Mouse (Mus musculus): ENCODE measurements around the gene Oat. TPM values are rescaled to one million over a fixed set of nuclear protein-coding genes. Genes with fewer than 3 reads are reported as not detected.

The Oat gene
- total and polyA plus RNA-seq, 3 experiments, result 161 to 197 (median 170) TPM

GRCm38 (mm10) chr7:132551351-132552126, 24.7 kb downstream of the Oat start:
- H3K36me3 ChIP-seq (ENCODE audit: control insufficient read depth, insufficient read depth, low read length), result no peaks in the 10 kb centered on the region
- TF ChIP-seq CTCF (IDR thresholded peaks at IDR 0.05), result peak; percentile 79
- TF ChIP-seq EP300 (IDR thresholded peaks at IDR 0.05; ENCODE audit: insufficient read depth, low read depth, low read length), result peak; percentile 93
- peak; percentile 76 for TF ChIP-seq POLR2A (IDR thresholded peaks at IDR 0.05; ENCODE audit: insufficient read depth, low read depth, low read length)
- peak; percentile 94 to 95 for DNase-seq
- peaks cover 2% of the 10 kb centered on the region for H3K4me1 ChIP-seq (ENCODE audit: control insufficient read depth, insufficient read depth, low read length)
- H3K79me2 ChIP-seq (replicated peaks; ENCODE audit: control insufficient read depth, insufficient read depth, low read length), result no peaks in the 10 kb centered on the region
- peak overlapping the region; percentile 67 for H3K27ac ChIP-seq
- peak overlapping the region; percentile 73 for H3K4me3 ChIP-seq
- peak overlapping the region; percentile 66 for H3K9ac ChIP-seq (ENCODE audit: low read depth, low read length)
- intact Hi-C loops (cut with DNase I), result loop anchor here (1.0 to 10.0 kb wide), 5 partner anchors 76 to 1007 kb away; partner anchors contain the start of genes Chst15, Hmx2 and Hmx3
- 1% methylated on average over 27 of the region's 27 CpGs for WGBS
- H3K27me3 ChIP-seq (ENCODE audit: control insufficient read depth, insufficient read depth, low read length), result no peaks in the 10 kb centered on the region

- H3K79me2 ChIP-seq (replicated peaks; ENCODE audit: control insufficient read depth, insufficient read depth, low read length), result no peaks in the 10 kb centered on the region
Measured at GRCm38 (mm10) chr7:132547126-132547525, 29.1 kb downstream of the Oat start.

GRCm38 (mm10) chr7:132542427-132542826, 33.8 kb downstream of the Oat start:
- no peak for DNase-seq
- Histone ChIP-seq H3K79me2 (replicated peaks; ENCODE audit: control insufficient read depth, insufficient read depth, low read length) (no peaks in the 10 kb centered on the region), H3K4me3 (no peak overlapping the region), H3K27ac (no peak overlapping the region), H3K9ac (ENCODE audit: low read depth, low read length) (no peak overlapping the region), H3K27me3 (ENCODE audit: control insufficient read depth, insufficient read depth, low read length) (no peaks in the 10 kb centered on the region), H3K4me1 (ENCODE audit: control insufficient read depth, insufficient read depth, low read length) (no peaks in the 10 kb centered on the region), H3K36me3 (ENCODE audit: control insufficient read depth, insufficient read depth, low read length) (no peaks in the 10 kb centered on the region)
- WGBS, result 74% methylated on average over 4 of the region's 4 CpGs
- intact Hi-C loops (cut with DNase I), result no loop called here
- TF ChIP-seq POLR2A (IDR thresholded peaks at IDR 0.05; ENCODE audit: insufficient read depth, low read depth, low read length), result no peak

More at GRCm38 (mm10) chr7:132547126-132547525, 29.1 kb downstream of the Oat start:
- H3K4me1 ChIP-seq (ENCODE audit: control insufficient read depth, insufficient read depth, low read length), result peaks cover 2% of the 10 kb centered on the region
- no peak for TF ChIP-seq EP300 (IDR thresholded peaks at IDR 0.05; ENCODE audit: insufficient read depth, low read depth, low read length)
- no peak for TF ChIP-seq POLR2A (IDR thresholded peaks at IDR 0.05; ENCODE audit: insufficient read depth, low read depth, low read length)
- TF ChIP-seq CTCF (IDR thresholded peaks at IDR 0.05), result no peak
- no peak overlapping the region for H3K27ac ChIP-seq
- no peaks in the 10 kb centered on the region for H3K27me3 ChIP-seq (ENCODE audit: control insufficient read depth, insufficient read depth, low read length)
- intact Hi-C loops (cut with DNase I), result no loop called here
- WGBS, result 81% methylated on average over 3 of the region's 3 CpGs
- no peak for DNase-seq
- no peak overlapping the region for H3K4me3 ChIP-seq
- no peaks in the 10 kb centered on the region for H3K36me3 ChIP-seq (ENCODE audit: control insufficient read depth, insufficient read depth, low read length)
- no peak overlapping the region for H3K9ac ChIP-seq (ENCODE audit: low read depth, low read length)

DNA sequence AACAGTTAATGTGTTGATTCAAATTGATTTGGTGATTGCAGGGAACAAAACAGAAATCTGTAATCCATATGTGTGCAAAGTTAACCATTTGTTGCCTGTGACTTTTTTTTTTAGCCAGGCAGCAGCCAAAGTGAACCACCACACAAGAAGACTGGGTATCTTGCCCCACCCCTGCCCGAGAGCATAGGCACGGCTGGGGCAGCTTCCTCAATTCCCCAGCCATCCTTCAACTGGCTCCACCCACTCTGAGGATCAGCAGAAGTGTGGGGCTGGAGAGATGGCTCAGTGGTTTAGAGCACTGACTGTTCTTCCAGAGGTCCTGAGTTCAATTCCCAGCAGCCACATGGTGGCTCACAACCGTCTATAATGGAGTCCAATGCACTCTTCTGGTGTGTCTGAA, 34.6 kb downstream of the Oat start:
- no peak for TF ChIP-seq EP300 (IDR thresholded peaks at IDR 0.05; ENCODE audit: insufficient read depth, low read depth, low read length)
- TF ChIP-seq POLR2A (IDR thresholded peaks at IDR 0.05; ENCODE audit: insufficient read depth, low read depth, low read length), result no peak
- TF ChIP-seq CTCF (IDR thresholded peaks at IDR 0.05), result no peak
- no peaks in the 10 kb centered on the region for H3K79me2 ChIP-seq (replicated peaks; ENCODE audit: control insufficient read depth, insufficient read depth, low read length)
- H3K4me1 ChIP-seq (ENCODE audit: control insufficient read depth, insufficient read depth, low read length), result no peaks in the 10 kb centered on the region
- intact Hi-C loops (cut with DNase I), result no loop called here
- H3K36me3 ChIP-seq (ENCODE audit: control insufficient read depth, insufficient read depth, low read length), result no peaks in the 10 kb centered on the region
- H3K27ac ChIP-seq, result no peak overlapping the region
- 79% methylated on average over 3 of the region's 3 CpGs for WGBS
- no peak overlapping the region for H3K4me3 ChIP-seq
- H3K27me3 ChIP-seq (ENCODE audit: control insufficient read depth, insufficient read depth, low read length), result no peaks in the 10 kb centered on the region
- no peak overlapping the region for H3K9ac ChIP-seq (ENCODE audit: low read depth, low read length)
- DNase-seq, result no peak

- no peak for DNase-seq
- no peak overlapping the region for H3K9ac ChIP-seq (ENCODE audit: low read depth, low read length)
- intact Hi-C loops (cut with DNase I), result no loop called here
- TF ChIP-seq EP300 (IDR thresholded peaks at IDR 0.05; ENCODE audit: insufficient read depth, low read depth, low read length) (no peak), POLR2A (IDR thresholded peaks at IDR 0.05; ENCODE audit: insufficient read depth, low read depth, low read length) (no peak), CTCF (IDR thresholded peaks at IDR 0.05) (no peak)
- no peaks in the 10 kb centered on the region for H3K79me2 ChIP-seq (replicated peaks; ENCODE audit: control insufficient read depth, insufficient read depth, low read length)
- H3K4me1 ChIP-seq (ENCODE audit: control insufficient read depth, insufficient read depth, low read length), result no peaks in the 10 kb centered on the region
- 83% methylated on average over 4 of the region's 4 CpGs for WGBS
- no peaks in the 10 kb centered on the region for H3K27me3 ChIP-seq (ENCODE audit: control insufficient read depth, insufficient read depth, low read length)
- H3K27ac ChIP-seq, result no peak overlapping the region
- no peaks in the 10 kb centered on the region for H3K36me3 ChIP-seq (ENCODE audit: control insufficient read depth, insufficient read depth, low read length)
- no peak overlapping the region for H3K4me3 ChIP-seq
Measured at GRCm38 (mm10) chr7:132540597-132540996, 35.6 kb downstream of the Oat start.

DNA sequence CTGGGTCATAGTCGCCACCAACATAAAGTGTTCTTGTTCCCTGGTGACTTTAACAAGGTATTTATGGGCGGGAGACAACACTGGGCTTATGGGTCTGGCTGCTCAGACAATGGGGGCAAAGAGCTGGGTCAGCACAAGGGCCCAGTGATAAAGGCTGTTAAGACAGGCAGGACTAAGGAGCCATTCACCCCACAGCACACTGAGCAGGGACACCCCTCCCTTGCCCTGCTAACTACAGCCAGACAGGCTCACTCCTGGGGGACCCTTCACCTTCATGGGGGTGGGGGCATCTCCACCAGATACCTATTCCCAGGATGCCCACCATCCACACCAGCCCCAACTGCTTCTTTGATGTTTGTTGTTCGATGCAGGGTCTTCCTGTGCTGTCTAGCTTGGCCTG, 47.0 kb downstream of the Oat start:
- Histone ChIP-seq H3K36me3 (ENCODE audit: control insufficient read depth, insufficient read depth, low read length) (no peaks in the 10 kb centered on the region), H3K9ac (ENCODE audit: low read depth, low read length) (no peak overlapping the region), H3K27ac (no peak overlapping the region), H3K27me3 (ENCODE audit: control insufficient read depth, insufficient read depth, low read length) (no peaks in the 10 kb centered on the region), H3K4me1 (ENCODE audit: control insufficient read depth, insufficient read depth, low read length) (no peaks in the 10 kb centered on the region; the same call in 1 of the 2 replicates), H3K4me3 (no peak overlapping the region), H3K79me2 (replicated peaks; ENCODE audit: control insufficient read depth, insufficient read depth, low read length) (no peaks in the 10 kb centered on the region)
- TF ChIP-seq POLR2A (IDR thresholded peaks at IDR 0.05; ENCODE audit: insufficient read depth, low read depth, low read length) (no peak), EP300 (IDR thresholded peaks at IDR 0.05; ENCODE audit: insufficient read depth, low read depth, low read length) (no peak), CTCF (IDR thresholded peaks at IDR 0.05) (no peak)
- WGBS, result 63% methylated on average over 3 of the region's 3 CpGs
- intact Hi-C loops (cut with DNase I), result no loop called here
- DNase-seq, result no peak

Measured in heart, adult 2 months (tissue).